Mouse (Mus musculus) neutrophil, adult 5-6 weeks (primary cell): ENCODE results near the gene Cops4. TPM values are rescaled to one million over a fixed set of nuclear protein-coding genes. Genes with fewer than 3 reads are reported as not detected.

Experiments used
- total RNA-seq: library from RNA; stranded (forward); fragments of 200-1000 nt; gene quantifications from 2 replicates; pipeline ENCODE4 v1.2.3, GENCODE M21; 2017

Gene Cops4
- total RNA-seq, 1 experiment from 2014 or later, result 70.2 TPM

Other genes starting within 250 kb of the Cops4 start
- gene Sec31a, start 102.1 kb upstream of the Cops4 start, total RNA-seq, result 90.9 and 98.6 TPM in 2 replicates
- 29.6 and 32.9 TPM in 2 replicates for gene Lin54, start 17.7 kb upstream of the Cops4 start, total RNA-seq
- 276 and 287 TPM in 2 replicates for gene Plac8, start 53.9 kb downstream of the Cops4 start, total RNA-seq
- gene Coq2, start 156.8 kb downstream of the Cops4 start, total RNA-seq, result 38.6 and 39.9 TPM in 2 replicates
- 18.2 and 19.7 TPM in 2 replicates for gene Hpse, start 201.4 kb downstream of the Cops4 start, total RNA-seq